Mouse (Mus musculus): ENCODE results near the gene Tet1.

GRCm38 (mm10) chr10:62911120-62911519 lies 2.3 kb upstream of the Tet1 start:
- TF ChIP-seq CTCF (IDR thresholded peaks at IDR 0.05; ENCODE audit: low read depth) = no peak
- no peak for TF ChIP-seq EP300 (optimal IDR thresholded peaks at IDR 0.05)
